Mouse (Mus musculus) retina, postnatal 7 days (tissue): ENCODE data around the gene Hoxa4.

Experiments used
- DNase-seq: peaks from one replicate; pipeline ENCODE4 v3.0.0-alpha.2; 2012; ENCODE audit warnings: low read depth, low spot score

The Hoxa4 gene

DNA sequence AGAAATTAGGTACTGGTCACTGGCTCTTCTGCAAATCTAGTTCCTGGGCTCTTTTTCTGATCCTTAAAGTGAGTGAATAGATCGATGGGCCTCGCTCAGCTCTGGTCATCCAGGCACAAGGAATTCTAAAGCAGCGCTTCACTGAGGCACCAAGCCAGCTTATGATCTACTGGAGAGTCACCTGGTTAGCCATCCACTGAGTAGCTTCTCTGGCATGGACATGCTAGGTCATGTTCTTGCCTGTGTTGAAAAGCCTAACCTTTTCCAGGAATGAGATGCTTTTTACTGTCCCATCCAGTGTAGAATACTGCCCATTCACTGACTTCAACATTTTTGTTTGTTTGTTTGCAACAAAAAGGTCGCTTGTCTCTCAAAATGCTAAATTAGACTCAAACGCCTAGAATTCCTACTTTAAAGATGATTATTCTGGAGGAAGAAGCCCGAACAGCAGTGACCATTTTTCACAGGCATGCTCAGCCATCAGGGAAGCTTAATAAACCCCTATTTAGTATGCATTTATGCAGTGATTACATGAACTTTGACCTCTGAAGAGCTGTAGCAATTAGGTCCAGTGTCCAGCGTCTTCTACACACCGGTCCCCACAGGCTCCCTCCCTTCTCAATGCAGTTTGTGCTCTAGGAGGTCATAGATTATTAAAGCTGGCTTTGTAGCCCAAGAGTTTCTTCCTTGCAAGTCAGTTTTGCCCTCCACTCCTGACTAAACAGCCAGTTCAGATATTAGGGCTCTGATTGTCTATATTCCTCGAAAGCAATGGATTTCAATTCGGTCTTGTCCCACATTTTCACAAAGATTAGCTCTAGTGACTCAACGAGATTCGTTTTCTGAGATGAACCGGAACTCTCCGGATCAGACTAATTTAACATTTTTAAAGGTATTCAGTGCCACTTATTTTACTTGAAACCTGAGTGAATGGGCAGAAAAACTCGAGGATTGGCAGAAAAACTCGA lies 39.0 kb downstream of the Hoxa4 start:
- DNase-seq: no peak

DNA sequence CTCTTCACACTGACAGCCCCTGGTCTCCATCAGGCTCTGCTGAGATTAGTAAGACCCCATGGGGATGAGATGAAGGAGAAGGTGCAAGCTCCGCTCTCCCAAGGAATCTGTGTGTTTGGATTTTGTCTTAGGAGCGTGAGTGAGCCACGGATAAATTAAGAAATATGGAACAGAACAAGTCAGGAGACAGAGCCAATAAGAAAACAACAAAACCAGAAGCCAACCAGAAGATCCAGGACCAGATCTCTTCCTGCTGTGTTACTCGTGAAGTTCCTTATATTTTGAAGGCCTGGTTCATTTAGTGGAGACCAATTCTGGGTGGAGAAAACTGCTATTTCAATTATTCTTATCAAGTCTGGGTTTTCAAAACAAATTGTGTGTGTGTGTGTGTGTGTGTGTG lies 40.0 kb downstream of the Hoxa4 start:
- DNase-seq: no peak

DNA sequence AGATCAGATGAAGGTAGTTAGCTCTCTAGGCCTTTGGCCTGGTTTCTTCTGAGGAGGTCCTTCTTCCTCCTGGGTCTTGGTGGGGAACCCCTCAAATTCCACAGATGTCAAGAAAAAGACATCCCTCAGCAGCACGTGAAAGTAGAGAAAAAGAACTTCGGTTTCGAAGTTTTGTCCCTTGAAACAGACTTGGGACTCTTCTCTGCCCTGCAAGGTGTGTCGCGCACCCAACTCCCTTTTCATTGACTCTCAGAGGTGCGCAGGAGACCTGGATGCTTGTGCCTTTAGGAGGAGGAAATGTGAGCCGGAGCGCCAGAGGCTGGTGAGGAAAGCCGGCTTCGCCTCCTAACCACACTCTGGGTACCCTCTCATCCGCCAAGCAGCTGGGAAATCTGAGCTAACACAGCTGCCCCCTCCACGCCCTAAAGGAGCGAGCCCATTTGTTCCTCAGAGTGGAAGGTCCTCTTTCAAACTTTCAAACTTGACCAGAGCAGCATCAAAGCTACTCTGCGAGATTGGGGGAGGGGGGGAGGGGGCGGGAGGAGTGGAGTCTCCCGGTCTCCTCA lies 41.1 kb downstream of the Hoxa4 start:
- DNase-seq: no peak
